Mouse (Mus musculus) C2C12 (cell line): ENCODE measurements around the gene Gpn2. TPM values are rescaled to one million over a fixed set of nuclear protein-coding genes. Genes with fewer than 3 reads are reported as not detected.
A peak's percentile ranks its signal among the peaks of the same experiment; 100 is the strongest.

Source experiments
- H3K27me3 ChIP-seq: one replicate; pipeline ENCODE4 v1.6.1; 2011; ENCODE audit not compliant: control insufficient read depth, insufficient read depth, insufficient read length
- H3K36me3 ChIP-seq: one replicate; pipeline ENCODE4 v1.6.1; 2011; ENCODE audit not compliant: control insufficient read depth, insufficient read depth
- H3K4me3 ChIP-seq: one replicate; pipeline ENCODE4 v1.5.1; 2011; ENCODE audit warnings: mild to moderate bottlenecking, control low read depth; ENCODE audit not compliant: poor library complexity, insufficient read depth, severe bottlenecking
- H3K79me2 ChIP-seq: one replicate; pipeline ENCODE4 v1.6.1; 2011; ENCODE audit not compliant: control insufficient read depth, insufficient read depth
- H3K79me3 ChIP-seq: one replicate; pipeline ENCODE4 v1.6.1; 2011; ENCODE audit warnings: low read depth, control low read depth
- H3ac ChIP-seq: one replicate; pipeline ENCODE3; 2011; ENCODE audit warnings: low read depth; ENCODE audit not compliant: control insufficient read depth, insufficient read length
- CEBPB ChIP-seq: IDR thresholded peaks from one replicate; pipeline ENCODE4 v1.6.1; 2011; ENCODE audit warnings: low read depth, mild to moderate bottlenecking, control low read depth, moderate library complexity
- CTCF ChIP-seq: IDR thresholded peaks from one replicate; pipeline ENCODE4 v1.5.1; 2011; ENCODE audit not compliant: control insufficient read depth, insufficient read depth, insufficient read length
- FOSL1 ChIP-seq: IDR thresholded peaks from one replicate; pipeline ENCODE4 v1.8.0; 2011; ENCODE audit warnings: mild to moderate bottlenecking, low read length; ENCODE audit not compliant: poor library complexity, insufficient read depth, severe bottlenecking
- MAX ChIP-seq: IDR thresholded peaks from one replicate; pipeline ENCODE4 v1.6.1; 2011; ENCODE audit warnings: mild to moderate bottlenecking, control low read depth
- MYOD1 ChIP-seq: IDR thresholded peaks from one replicate; pipeline ENCODE4 v1.6.1; 2011; ENCODE audit warnings: low read depth; ENCODE audit not compliant: control insufficient read depth, insufficient read length
- MYOG ChIP-seq: IDR thresholded peaks from one replicate; pipeline ENCODE4 v1.6.1; 2011; ENCODE audit not compliant: control insufficient read depth, insufficient read length; ENCODE audit errors: extremely low read depth
- USF1 ChIP-seq: IDR thresholded peaks from one replicate; pipeline ENCODE4 v1.6.1; 2011; ENCODE audit warnings: low read depth, mild to moderate bottlenecking, control low read depth, moderate library complexity
- polyA plus RNA-seq: library from polyadenylated mRNA; unstranded; fragments of >200 nt; fragmentation: generic; extraction: Trizol; gene quantifications from one replicate; pipeline ENCODE4 v1.2.1, GENCODE M21; 2012; ENCODE audit warnings: missing spikeins

The Gpn2 gene
- polyA plus RNA-seq, 1 experiment: 44.1 TPM

GRCm38 (mm10) chr4:133605330-133605729, 21.2 kb downstream of the Gpn2 start:
- peaks cover 5% of the 10 kb centered on the region for H3K36me3 ChIP-seq
- H3K79me2 ChIP-seq: no peaks in the 10 kb centered on the region
- no peak overlapping the region for H3K4me3 ChIP-seq
- no peaks in the 10 kb centered on the region for H3K27me3 ChIP-seq
- TF ChIP-seq CTCF: no peak
- TF ChIP-seq CEBPB: no peak
- TF ChIP-seq MYOG: no peak
- TF ChIP-seq MAX: no peak
- no peak overlapping the region for H3ac ChIP-seq
- H3K79me3 ChIP-seq: no peaks in the 10 kb centered on the region

GRCm38 (mm10) chr4:133607284-133607683, 23.1 kb downstream of the Gpn2 start:
- H3ac ChIP-seq: no peak overlapping the region
- TF ChIP-seq CEBPB (no peak), MYOD1 (no peak), CTCF (no peak), FOSL1 (no peak), MAX (no peak), USF1 (no peak), MYOG (no peak)
- H3K79me3 ChIP-seq: no peaks in the 10 kb centered on the region
- peaks cover 9% of the 10 kb centered on the region for H3K36me3 ChIP-seq
- H3K27me3 ChIP-seq: no peaks in the 10 kb centered on the region
- H3K4me3 ChIP-seq: no peak overlapping the region
- H3K79me2 ChIP-seq: no peaks in the 10 kb centered on the region

GRCm38 (mm10) chr4:133609719-133610118, 25.6 kb downstream of the Gpn2 start:
- no peak overlapping the region for H3ac ChIP-seq
- no peaks in the 10 kb centered on the region for H3K79me2 ChIP-seq
- peaks cover 9% of the 10 kb centered on the region for H3K36me3 ChIP-seq
- TF ChIP-seq CTCF (peak; percentile 91), FOSL1 (no peak)
- no peak overlapping the region for H3K4me3 ChIP-seq
- H3K79me3 ChIP-seq: no peaks in the 10 kb centered on the region
- H3K27me3 ChIP-seq: no peaks in the 10 kb centered on the region

GRCm38 (mm10) chr4:133611815-133612214, 27.7 kb downstream of the Gpn2 start:
- Histone ChIP-seq H3K4me3 (no peak overlapping the region), H3K79me2 (no peaks in the 10 kb centered on the region), H3K27me3 (no peaks in the 10 kb centered on the region), H3ac (no peak overlapping the region), H3K79me3 (no peaks in the 10 kb centered on the region), H3K36me3 (peaks cover 9% of the 10 kb centered on the region)
- TF ChIP-seq FOSL1: no peak

- no peaks in the 10 kb centered on the region for H3K27me3 ChIP-seq
- no peak overlapping the region for H3K4me3 ChIP-seq
- H3ac ChIP-seq: no peak overlapping the region
- H3K36me3 ChIP-seq: peaks cover 9% of the 10 kb centered on the region
- no peaks in the 10 kb centered on the region for H3K79me2 ChIP-seq
- no peaks in the 10 kb centered on the region for H3K79me3 ChIP-seq
- TF ChIP-seq CTCF: no peak
- no peak for TF ChIP-seq MYOD1
- TF ChIP-seq FOSL1: no peak
- TF ChIP-seq CEBPB: no peak
- TF ChIP-seq MYOG: no peak
- TF ChIP-seq USF1: no peak
- no peak for TF ChIP-seq MAX
Observed at GRCm38 (mm10) chr4:133612416-133612815, 28.3 kb downstream of the Gpn2 start.

GRCm38 (mm10) chr4:133613026-133613425, 28.9 kb downstream of the Gpn2 start:
- Histone ChIP-seq H3ac (no peak overlapping the region), H3K36me3 (peaks cover 9% of the 10 kb centered on the region), H3K4me3 (no peak overlapping the region), H3K79me2 (no peaks in the 10 kb centered on the region), H3K79me3 (no peaks in the 10 kb centered on the region), H3K27me3 (no peaks in the 10 kb centered on the region)
- TF ChIP-seq USF1: no peak
- no peak for TF ChIP-seq CEBPB
- TF ChIP-seq MYOD1: peak; percentile 26
